Mouse (Mus musculus): ENCODE measurements around the gene Pim1. TPM values are rescaled to one million over a fixed set of nuclear protein-coding genes. Genes with fewer than 3 reads are reported as not detected.
"Not testable (repeated sequence)": the region's sequence is repeated elsewhere in the genome, so short reads cannot be mapped to it uniquely, and the experiment has no call there.

The Pim1 gene
- polyA plus RNA-seq, 1 experiment from 2014 or later, result 10.1 TPM

DNA sequence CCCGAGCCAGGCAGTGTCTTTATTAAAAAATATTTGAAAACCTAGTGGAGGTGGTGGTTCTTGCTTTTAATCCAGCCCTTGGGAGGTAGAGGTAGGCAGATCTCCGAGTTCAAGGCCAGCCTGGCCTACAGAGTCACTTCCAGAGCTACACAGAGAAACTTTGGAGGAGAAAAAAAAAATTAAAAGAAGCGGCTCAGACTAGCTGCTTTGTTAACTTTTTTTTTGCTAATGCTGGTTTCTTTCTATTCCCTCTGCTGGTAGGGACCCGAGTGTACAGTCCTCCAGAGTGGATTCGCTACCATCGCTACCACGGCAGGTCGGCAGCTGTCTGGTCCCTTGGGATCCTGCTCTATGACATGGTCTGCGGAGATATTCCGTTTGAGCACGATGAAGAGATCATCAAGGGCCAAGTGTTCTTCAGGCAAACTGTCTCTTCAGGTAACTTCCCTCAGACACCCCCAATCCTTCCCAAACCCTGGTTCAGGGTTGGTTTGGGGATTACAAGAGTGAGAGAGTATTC lies 3.0 kb downstream of the Pim1 start:
- peaks cover 9% of the 10 kb centered on the region; the same call in 1 of the 2 replicates for H3K36me3 ChIP-seq (ENCODE audit: control insufficient read depth, insufficient read depth, low read length)
- H3K27me3 ChIP-seq (ENCODE audit: control insufficient read depth, insufficient read depth, low read length), result no peaks in the 10 kb centered on the region
- H3K9me3 ChIP-seq (ENCODE audit: control insufficient read depth, low read depth, low read length), result no peaks in the 10 kb centered on the region
- H3K4me3 ChIP-seq (ENCODE audit: low read depth, low read length), result peak overlapping the region; percentile 82; the same call in 1 of the 2 replicates
- H3K4me1 ChIP-seq (ENCODE audit: control insufficient read depth, insufficient read depth, low read length), result peaks cover 14% of the 10 kb centered on the region
- H3K27ac ChIP-seq (ENCODE audit: low read length), result no peak overlapping the region
- 77% methylated on average over 11 of the region's 11 CpGs for WGBS
- H3K4me2 ChIP-seq (replicated peaks; ENCODE audit: low read depth, low read length), result peak overlapping the region; percentile 95; the same call in 1 of the 2 replicates
- no peak overlapping the region for H3K9ac ChIP-seq (replicated peaks; ENCODE audit: low read depth, low read length)
- ATAC-seq (ENCODE audit: insufficient number of reproducible peaks, insufficient read depth, low FRiP score, low read depth), result no peak

DNA sequence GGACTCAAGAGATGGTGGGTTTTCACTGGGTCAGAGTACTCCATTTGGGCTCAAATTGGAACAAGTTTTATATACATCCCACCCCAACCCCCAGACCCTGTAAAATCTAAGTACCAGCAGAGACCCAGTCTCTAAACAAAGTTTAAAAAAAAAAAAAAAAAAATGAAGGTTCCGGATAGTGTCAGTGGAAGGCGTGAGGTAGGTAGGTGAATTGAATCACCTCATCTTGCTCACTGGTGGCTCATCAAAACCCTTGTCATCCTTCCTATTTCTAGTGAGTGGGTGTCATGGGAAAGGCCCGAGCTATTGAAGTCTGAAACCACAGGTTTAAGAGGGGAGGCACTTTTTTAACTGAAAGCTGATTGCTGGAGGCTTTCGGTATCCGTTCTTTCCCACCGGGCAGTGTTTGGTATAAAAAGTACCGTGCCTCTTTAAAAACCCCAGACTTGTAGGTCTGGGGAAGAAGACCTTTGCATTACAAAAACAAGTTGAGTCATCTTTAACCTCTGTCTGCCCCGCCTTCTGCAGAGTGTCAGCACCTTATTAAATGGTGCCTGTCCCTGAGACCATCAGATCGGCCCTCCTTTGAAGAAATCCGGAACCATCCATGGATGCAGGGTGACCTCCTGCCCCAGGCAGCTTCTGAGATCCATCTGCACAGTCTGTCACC lies 3.6 kb downstream of the Pim1 start:
- Histone ChIP-seq H3K27me3 (ENCODE audit: control insufficient read depth, insufficient read depth, low read length) (no peaks in the 10 kb centered on the region), H3K9me3 (ENCODE audit: control insufficient read depth, low read depth, low read length) (no peaks in the 10 kb centered on the region), H3K4me2 (replicated peaks; ENCODE audit: low read depth, low read length) (no peak overlapping the region), H3K27ac (ENCODE audit: low read length) (no peak overlapping the region), H3K36me3 (ENCODE audit: control insufficient read depth, insufficient read depth, low read length) (peaks cover 9% of the 10 kb centered on the region; the same call in 1 of the 2 replicates), H3K4me1 (ENCODE audit: control insufficient read depth, insufficient read depth, low read length) (peaks cover 9% of the 10 kb centered on the region), H3K9ac (replicated peaks; ENCODE audit: low read depth, low read length) (no peak overlapping the region), H3K4me3 (ENCODE audit: low read depth, low read length) (no peak overlapping the region)
- no peak for ATAC-seq (ENCODE audit: insufficient number of reproducible peaks, insufficient read depth, low FRiP score, low read depth)
- 75% methylated on average over 10 of the region's 10 CpGs for WGBS

DNA sequence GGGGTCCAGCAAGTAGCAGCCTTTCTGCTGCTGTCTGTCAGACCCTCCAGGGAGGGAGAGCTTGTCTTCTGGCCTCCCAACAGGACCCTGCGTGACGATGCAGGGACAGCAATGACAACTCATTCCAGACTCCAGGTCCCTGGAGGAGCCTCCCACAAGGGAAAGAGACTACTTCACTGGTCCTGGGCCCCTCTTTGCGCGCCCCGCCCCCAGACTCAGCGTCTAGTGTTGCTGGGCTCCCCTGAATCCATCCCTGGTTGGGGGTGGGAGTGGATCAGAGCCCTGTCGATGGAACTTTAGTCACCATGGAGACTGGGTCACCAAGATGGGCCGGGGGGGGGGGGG lies 4.2 kb downstream of the Pim1 start:
- Histone ChIP-seq H3K27me3 (ENCODE audit: control insufficient read depth, insufficient read depth, low read length) (no peaks in the 10 kb centered on the region), H3K9ac (replicated peaks; ENCODE audit: low read depth, low read length) (no peak overlapping the region), H3K36me3 (ENCODE audit: control insufficient read depth, insufficient read depth, low read length) (peaks cover 9% of the 10 kb centered on the region; the same call in 1 of the 2 replicates), H3K9me3 (ENCODE audit: control insufficient read depth, low read depth, low read length) (no peaks in the 10 kb centered on the region), H3K27ac (ENCODE audit: low read length) (no peak overlapping the region), H3K4me3 (ENCODE audit: low read depth, low read length) (no peak overlapping the region), H3K4me1 (ENCODE audit: control insufficient read depth, insufficient read depth, low read length) (peaks cover 8% of the 10 kb centered on the region), H3K4me2 (replicated peaks; ENCODE audit: low read depth, low read length) (no peak overlapping the region)
- no peak for ATAC-seq (ENCODE audit: insufficient number of reproducible peaks, insufficient read depth, low FRiP score, low read depth)
- WGBS, result 71% methylated on average over 7 of the region's 8 CpGs

DNA sequence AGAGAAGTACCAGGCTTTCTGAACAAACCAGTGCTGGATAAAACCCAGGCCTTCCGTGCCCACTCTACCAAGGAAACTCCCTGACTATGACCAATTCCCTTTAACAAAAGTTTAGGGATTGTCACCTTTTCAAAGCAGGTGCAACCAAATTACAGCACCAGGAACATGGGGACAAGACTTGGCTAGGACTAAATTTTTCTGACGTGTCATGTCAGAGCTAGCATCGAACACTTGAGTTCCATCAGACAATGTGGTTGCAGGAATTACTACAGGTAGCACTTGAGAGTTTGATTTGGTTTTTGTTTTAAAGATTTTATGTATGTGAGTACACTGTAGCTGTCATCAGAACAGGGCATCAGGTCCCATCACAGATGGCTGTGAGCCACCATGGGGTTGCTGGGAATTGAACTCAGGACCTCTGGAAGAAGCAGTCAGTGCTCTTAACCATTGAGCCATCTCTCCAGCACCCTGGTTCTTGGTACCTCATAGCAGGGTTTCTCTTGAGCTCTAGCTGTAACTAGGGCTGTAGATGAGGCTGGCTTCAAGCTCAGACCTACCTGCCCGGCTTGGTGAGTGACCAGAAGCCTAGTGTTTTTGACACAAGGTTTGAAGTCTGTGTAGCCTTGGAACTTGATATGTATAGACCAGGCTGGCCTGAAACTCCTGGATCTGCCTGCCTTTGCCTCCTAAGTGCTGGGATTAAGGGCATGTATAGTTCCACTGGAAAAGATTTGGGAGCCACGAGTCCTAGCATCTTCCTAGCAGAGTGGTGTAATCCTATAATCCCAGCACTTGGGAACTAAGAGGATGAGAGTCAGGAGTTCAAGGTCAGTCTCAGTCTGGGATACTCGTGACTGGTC lies 5.9 kb downstream of the Pim1 start:
- H3K27ac ChIP-seq (ENCODE audit: low read length), result no peak overlapping the region
- WGBS, result 77% methylated on average over 6 of the region's 6 CpGs

DNA sequence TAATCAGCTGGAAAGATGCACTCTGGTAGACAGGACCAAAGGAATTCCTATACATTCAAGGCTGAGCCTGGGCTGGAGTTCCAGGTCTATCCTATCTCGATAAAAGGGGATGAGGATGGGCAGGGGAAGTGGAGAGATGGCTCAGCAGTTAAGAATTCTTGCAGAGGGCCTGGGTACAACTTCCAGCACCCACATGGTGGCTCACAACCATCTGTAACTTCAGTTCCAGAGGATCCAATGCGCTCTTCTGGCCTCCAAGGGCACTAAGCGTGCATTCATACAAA lies 6.5 kb downstream of the Pim1 start:
- Histone ChIP-seq H3K36me3 (ENCODE audit: control insufficient read depth, insufficient read depth, low read length) (peaks cover 9% of the 10 kb centered on the region; the same call in 1 of the 2 replicates), H3K27me3 (ENCODE audit: control insufficient read depth, insufficient read depth, low read length) (no peaks in the 10 kb centered on the region), H3K4me1 (ENCODE audit: control insufficient read depth, insufficient read depth, low read length) (peaks cover 8% of the 10 kb centered on the region), H3K9me3 (ENCODE audit: control insufficient read depth, low read depth, low read length) (no peaks in the 10 kb centered on the region), H3K27ac (ENCODE audit: low read length) (no peak overlapping the region), H3K9ac (replicated peaks; ENCODE audit: low read depth, low read length) (no peak overlapping the region), H3K4me3 (ENCODE audit: low read depth, low read length) (no peak overlapping the region), H3K4me2 (replicated peaks; ENCODE audit: low read depth, low read length) (no peak overlapping the region)
- WGBS, result 86% methylated on average over 3 of the region's 3 CpGs
- ATAC-seq (ENCODE audit: insufficient number of reproducible peaks, insufficient read depth, low FRiP score, low read depth), result no peak

More for the DNA sequence above, 5.9 kb downstream of the Pim1 start:
- Histone ChIP-seq H3K4me1 (ENCODE audit: control insufficient read depth, insufficient read depth, low read length) (peaks cover 8% of the 10 kb centered on the region), H3K4me2 (replicated peaks; ENCODE audit: low read depth, low read length) (no peak overlapping the region), H3K9me3 (ENCODE audit: control insufficient read depth, low read depth, low read length) (no peaks in the 10 kb centered on the region), H3K36me3 (ENCODE audit: control insufficient read depth, insufficient read depth, low read length) (peaks cover 9% of the 10 kb centered on the region; the same call in 1 of the 2 replicates), H3K9ac (replicated peaks; ENCODE audit: low read depth, low read length) (no peak overlapping the region), H3K4me3 (ENCODE audit: low read depth, low read length) (no peak overlapping the region), H3K27me3 (ENCODE audit: control insufficient read depth, insufficient read depth, low read length) (no peaks in the 10 kb centered on the region)
- ATAC-seq (ENCODE audit: insufficient number of reproducible peaks, insufficient read depth, low FRiP score, low read depth), result no peak

DNA sequence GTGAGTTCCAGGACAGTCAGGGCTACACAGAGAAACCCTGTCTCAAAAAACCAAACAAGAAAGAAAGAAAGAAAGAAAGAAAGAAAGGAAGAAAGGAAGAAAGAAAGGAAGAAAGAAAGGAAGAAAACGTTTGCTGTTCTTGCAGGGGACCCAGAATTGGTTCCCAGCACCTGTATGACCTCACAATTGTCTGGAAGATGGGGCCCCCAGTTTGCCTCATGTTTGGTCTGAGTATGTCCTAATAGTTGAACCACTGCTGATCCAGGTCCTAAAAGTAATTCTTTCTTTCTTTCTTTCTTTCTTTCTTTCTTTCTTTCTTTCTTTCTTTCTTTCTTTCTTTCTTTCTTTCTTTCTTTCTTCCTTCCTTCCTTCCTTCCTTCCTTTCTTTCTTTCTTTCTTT lies 6.9 kb downstream of the Pim1 start:
- H3K4me1 ChIP-seq (ENCODE audit: control insufficient read depth, insufficient read depth, low read length); H3K27ac ChIP-seq (ENCODE audit: low read length); H3K27me3 ChIP-seq (ENCODE audit: control insufficient read depth, insufficient read depth, low read length); H3K4me2 ChIP-seq (replicated peaks; ENCODE audit: low read depth, low read length); H3K9me3 ChIP-seq (ENCODE audit: control insufficient read depth, low read depth, low read length); H3K9ac ChIP-seq (replicated peaks; ENCODE audit: low read depth, low read length); H3K4me3 ChIP-seq (ENCODE audit: low read depth, low read length); H3K36me3 ChIP-seq (ENCODE audit: control insufficient read depth, insufficient read depth, low read length); ATAC-seq (ENCODE audit: insufficient number of reproducible peaks, insufficient read depth, low FRiP score, low read depth): not testable (repeated sequence)
- 57% methylated on average over 1 of the region's 1 CpGs for WGBS

DNA sequence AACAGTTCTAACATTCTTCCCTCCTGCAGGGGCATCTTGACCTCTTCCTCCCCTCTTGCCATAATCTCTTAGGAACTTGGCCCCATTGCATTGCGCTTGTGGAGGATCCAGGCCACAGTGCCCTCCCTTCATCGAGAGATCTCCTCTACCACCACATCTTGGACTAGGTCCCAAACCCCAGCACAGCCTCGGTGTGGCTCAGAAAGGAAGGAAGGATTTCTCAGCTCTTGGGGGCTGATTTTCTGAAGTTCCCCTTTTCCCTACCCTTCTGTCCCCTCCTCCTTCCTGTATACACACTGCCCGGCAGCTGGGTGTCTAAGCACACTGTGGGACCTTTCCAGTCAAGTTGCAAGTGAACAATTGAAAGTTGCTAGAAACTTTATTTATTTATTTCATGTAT lies 7.5 kb downstream of the Pim1 start:
- H3K36me3 ChIP-seq (ENCODE audit: control insufficient read depth, insufficient read depth, low read length), result peaks cover 9% of the 10 kb centered on the region; the same call in 1 of the 2 replicates
- WGBS, result 45% methylated on average over 4 of the region's 4 CpGs
- H3K4me1 ChIP-seq (ENCODE audit: control insufficient read depth, insufficient read depth, low read length), result peaks cover 10% of the 10 kb centered on the region
- H3K4me2 ChIP-seq (replicated peaks; ENCODE audit: low read depth, low read length), result no peak overlapping the region
- H3K27me3 ChIP-seq (ENCODE audit: control insufficient read depth, insufficient read depth, low read length), result no peaks in the 10 kb centered on the region
- H3K9me3 ChIP-seq (ENCODE audit: control insufficient read depth, low read depth, low read length), result no peaks in the 10 kb centered on the region
- H3K4me3 ChIP-seq (ENCODE audit: low read depth, low read length), result no peak overlapping the region
- H3K27ac ChIP-seq (ENCODE audit: low read length), result 0 out of 2 replicates have a peak overlapping the region, but pooled peaks have one; percentile 10
- no peak for ATAC-seq (ENCODE audit: insufficient number of reproducible peaks, insufficient read depth, low FRiP score, low read depth)
- no peak overlapping the region for H3K9ac ChIP-seq (replicated peaks; ENCODE audit: low read depth, low read length)

DNA sequence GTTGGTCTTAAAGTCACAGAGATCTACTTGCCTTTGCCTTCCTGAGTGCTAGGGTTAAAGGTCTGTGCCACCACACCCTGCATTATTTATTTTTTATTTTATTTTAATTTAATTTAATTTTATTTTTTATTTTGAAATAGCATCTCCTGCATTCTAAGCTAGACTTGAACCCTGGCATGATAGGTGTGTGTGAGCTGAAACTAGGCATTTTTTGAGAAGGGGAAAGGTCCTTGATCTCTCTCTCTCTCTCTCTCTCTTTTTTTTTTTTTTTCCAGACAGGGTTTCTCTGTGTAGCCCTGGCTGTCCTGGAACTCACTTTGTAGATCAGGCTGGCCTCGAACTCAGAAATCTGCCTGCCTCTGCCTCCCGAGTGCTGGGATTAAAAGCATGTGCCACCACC lies 8.4 kb downstream of the Pim1 start:
- H3K27ac ChIP-seq (ENCODE audit: low read length); H3K4me3 ChIP-seq (ENCODE audit: low read depth, low read length); ATAC-seq (ENCODE audit: insufficient number of reproducible peaks, insufficient read depth, low FRiP score, low read depth); H3K4me2 ChIP-seq (replicated peaks; ENCODE audit: low read depth, low read length); H3K27me3 ChIP-seq (ENCODE audit: control insufficient read depth, insufficient read depth, low read length); H3K9me3 ChIP-seq (ENCODE audit: control insufficient read depth, low read depth, low read length); H3K9ac ChIP-seq (replicated peaks; ENCODE audit: low read depth, low read length); H3K36me3 ChIP-seq (ENCODE audit: control insufficient read depth, insufficient read depth, low read length); H3K4me1 ChIP-seq (ENCODE audit: control insufficient read depth, insufficient read depth, low read length): not testable (repeated sequence)
- 81% methylated on average over 2 of the region's 2 CpGs for WGBS
